Mouse (Mus musculus): ENCODE results near the gene Scd4.

The Scd4 gene

DNA sequence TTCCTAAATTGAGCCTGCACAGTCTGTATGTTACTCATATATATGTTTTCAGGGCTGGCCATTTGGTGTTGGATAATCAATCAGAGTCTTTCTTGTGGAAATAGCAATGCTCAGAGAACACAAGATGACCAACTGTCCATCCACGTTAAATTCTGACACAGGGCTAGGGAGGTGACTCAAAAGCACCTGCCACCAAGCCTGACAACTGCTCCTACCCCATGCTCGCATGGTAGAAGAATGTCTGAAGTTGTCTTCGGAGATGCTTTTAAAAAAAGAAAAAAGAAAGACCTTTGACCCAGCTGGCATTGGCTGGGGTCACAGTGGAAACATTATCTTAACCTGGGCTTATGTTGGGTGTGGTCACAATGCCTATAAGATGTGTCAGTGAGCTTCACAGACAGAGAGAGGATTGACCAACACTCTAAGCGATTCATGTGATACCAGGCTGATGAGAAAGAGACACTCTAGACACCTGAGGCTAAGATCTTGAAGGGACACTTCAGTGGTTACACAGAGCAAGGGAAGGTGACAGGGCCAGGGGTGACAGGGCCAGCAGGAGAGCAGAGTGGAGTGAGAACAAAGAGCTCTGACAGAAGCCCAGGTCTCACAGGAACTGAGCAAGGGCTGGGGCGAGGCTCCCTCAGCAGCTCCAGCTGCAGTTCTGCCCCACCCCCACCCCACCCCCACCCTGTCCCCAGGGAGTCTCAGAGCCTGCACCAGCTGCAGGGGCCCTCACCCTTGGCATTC, 44.9 kb downstream of the Scd4 start:
- DNase-seq (ENCODE audit: low read depth, low spot score): no peak

DNA sequence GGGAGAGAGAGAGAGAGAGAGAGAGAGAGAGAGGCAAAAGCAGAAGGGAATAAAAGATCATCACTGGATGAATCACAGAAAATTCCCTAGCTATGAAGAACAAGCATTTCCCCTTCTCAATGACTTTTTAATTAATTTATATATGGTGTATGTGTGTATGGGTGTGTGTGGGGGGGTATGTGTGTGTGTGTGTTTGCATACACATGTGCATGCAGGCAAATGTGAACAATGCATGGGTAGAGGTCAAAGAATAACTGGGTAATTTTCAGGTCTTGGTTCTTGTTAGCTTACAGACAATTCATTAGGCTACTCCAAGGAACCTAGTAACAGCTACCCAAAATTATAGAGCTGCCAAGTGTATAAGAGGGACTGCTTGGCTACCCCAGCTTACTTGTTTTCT, 46.2 kb downstream of the Scd4 start:
- DNase-seq (ENCODE audit: low read depth, low spot score): no peak

DNA sequence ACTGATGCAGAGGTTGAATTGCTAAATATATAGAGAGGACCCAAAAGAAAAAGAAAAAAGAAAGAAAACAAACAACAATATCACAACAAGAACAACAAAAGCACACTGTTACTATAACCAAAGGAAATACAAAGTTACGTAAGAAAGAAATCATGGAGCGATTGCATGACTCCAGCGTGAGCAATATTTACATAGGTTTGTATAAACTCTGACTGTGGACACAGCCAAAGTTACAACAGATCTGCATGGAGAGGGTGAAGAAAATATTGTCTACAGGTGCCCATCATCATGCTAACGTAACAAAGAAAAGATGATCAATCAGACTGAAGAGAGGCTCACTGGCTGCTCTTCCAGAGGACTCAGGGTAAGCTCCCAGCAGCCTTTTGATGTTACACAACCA, 47.2 kb downstream of the Scd4 start:
- no peak for DNase-seq (ENCODE audit: low read depth, low spot score)

DNA sequence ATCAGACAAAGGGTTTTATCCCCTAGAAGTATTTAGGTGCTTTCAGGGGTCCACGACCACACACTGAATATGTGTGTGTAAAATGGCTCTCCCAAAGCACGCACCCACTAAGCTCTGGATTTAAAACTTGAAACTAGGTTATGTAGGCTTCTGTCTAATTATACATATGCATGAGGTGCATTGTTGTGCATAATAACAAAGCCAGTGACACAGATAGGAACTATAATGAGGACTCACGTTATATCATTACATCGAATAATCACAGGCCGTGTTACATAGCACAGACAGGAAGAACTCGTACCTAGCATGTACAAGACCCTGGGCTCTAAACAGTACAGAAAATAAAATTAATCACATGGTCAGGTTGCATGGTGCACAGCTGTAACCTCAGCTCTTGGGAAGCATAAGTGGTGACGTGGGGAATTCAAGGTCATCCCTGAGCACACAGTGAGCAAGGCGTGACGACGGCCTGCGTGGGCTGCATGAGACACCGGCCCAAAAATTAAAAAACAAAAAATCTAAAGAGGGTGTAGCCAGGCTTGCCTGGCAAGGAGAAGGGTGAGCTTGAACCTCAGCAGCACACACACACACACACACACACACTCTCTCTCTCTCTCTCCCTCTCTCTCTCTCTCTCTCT, 49.9 kb downstream of the Scd4 start:
- DNase-seq (ENCODE audit: low read depth, low spot score): no peak

DNA sequence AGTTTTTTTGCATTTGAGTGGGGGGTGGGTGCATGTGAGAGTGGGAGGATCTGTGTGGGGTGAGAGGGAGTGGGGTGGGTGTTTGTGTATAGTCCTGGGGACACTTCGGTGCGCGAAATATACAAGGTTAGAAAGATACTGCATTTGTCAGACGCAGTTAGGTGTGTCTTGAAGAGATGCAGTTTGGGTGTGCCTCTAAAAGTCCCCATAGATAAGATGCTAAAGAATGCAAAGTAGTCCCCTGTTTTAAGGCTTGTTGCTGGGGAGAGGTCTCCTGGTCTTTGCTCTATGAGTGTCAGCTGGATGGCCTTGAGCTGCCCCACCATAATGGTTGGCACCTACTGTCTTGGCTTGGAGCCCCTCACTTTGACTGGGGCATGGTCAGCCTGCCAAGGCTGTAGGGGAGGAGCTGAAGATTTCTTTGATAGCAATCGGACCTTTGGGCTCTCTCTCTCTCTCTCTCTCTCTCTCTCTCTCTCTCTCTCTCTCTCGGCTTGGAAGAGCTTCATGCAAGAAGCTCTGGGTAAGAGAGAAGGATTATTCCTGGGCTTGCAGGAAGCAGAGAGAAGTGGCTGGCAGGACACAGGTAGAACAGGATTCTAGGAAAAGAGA, 53.1 kb downstream of the Scd4 start:
- no peak for DNase-seq (ENCODE audit: low read depth, low spot score)

DNA sequence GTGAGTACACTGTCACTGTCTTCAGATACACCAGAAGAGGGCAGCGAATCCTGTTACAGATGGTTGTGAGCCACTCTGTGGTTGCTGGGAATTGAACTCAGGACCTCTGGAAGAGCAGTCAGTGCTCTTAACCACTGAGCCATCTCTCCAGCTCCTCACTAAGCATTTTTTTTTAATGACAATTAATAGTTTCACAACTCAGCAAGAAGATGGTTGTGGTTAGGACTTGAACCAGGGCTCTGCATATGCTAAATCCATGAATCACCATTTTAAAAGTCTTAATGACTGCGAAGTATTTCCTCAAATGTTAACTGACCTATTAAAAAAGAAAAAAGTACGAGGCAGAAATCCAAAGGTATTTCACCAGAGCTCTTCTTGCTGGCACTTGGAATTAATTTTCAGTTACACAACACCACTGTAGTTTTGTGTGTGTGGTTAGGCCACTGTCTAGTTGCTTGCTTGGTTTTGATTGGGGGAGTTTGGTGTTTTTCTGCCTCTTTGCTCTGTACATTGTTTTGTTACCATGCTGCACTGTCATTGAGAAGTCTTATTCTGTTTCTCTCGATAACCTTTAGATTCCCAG, 54.3 kb downstream of the Scd4 start:
- no peak for DNase-seq (ENCODE audit: low read depth, low spot score)

DNA sequence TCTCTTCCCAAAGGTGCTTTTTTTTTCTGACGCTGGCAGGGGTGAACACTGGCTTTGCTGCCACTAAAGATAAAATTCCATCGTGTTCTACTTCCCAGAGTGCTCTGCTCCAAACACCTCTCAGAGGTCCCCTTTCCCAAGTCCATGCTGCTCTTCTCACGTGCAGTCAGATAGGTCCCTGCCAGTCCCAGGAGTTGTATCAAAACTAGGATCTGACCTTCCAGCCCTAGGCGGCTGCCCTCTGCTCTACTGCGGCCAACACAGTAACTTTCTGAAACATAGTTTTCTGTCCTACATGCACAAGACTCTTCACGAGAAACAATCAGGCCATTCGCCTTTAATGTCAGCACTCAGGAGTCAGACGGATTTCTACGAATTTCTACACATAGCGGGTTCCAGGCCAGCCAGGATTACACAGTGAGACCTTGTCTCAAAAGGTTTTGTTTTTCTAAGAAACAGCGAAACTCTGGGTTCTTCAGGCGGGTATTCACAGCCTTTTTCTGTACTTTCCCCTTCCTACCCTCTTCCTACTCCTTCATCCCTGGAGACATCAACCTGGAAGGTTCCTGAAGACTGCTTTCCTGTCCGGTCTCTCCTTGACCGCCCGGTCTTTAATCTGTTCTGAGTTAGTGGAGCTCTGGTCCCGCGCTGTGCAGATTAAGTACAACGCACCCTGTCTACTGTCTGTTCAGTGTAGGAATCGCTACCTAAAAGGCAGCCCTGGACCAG, 55.0 kb downstream of the Scd4 start:
- DNase-seq (ENCODE audit: low read depth, low spot score): no peak

DNA sequence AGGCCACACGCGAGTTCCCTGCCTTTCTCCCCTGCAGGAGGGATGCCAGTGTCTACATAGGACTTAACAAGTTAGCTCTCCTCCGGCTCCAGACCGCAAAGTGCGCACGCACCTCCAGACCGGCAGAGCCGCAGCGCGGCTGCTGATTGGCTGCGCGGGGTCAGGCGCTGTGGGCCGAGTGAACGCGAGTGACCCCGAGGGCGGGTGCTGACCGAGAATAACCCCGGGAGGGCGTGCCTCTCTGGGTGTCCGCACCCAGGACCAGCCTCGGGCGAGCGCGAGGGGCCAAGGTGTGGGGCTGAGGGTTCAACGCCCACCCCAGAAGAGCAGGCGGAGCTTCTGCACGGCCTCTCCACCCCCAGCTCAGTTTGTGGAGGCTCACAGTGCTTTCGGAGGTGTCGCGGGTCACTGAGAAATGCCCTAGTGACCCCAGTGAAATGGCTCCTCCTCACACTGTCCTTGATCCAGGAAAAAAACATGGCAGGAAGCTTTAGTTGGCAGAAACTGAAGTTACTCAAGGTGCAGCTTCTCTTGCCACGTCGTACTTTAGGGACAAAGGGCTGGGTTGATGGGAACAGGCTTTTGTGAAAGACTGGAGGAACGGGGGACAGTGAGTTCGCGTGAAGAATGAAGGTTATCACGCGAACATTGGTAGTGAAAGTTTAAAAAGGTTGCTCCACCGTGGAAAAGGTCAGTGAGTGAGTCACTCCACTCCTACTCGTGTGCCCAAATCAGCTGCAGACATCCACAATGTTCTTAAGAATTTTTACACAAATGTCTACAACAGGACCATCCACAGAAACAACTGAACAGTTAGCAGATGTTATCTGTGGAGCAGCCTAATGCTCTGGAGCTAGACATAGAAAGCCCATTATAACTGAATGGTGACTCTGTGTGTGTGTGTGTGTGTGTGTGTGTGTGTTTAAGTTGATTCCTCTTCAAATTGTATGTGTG, 55.9 kb downstream of the Scd4 start:
- DNase-seq (ENCODE audit: low read depth, low spot score): no peak

DNA sequence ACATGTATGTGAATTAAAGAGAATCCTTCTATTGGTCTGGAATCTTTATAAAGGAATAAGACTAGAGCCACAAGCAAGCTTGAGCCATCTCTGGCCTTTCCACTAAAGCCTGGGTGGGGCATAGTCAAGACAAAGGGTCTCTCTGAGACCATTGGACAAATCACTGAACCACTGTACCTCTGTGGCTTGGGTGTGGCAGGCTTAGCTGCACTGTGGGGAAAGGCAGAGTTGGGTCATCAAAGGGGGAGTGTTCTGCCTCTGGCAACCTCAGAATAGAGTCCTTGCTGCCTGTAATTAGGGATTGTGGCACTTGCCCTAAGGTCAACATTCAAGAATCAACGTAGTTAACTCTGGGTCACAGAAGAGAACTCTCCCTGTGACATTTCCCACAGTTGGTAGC, 56.6 kb downstream of the Scd4 start:
- no peak for DNase-seq (ENCODE audit: low read depth, low spot score)

DNA sequence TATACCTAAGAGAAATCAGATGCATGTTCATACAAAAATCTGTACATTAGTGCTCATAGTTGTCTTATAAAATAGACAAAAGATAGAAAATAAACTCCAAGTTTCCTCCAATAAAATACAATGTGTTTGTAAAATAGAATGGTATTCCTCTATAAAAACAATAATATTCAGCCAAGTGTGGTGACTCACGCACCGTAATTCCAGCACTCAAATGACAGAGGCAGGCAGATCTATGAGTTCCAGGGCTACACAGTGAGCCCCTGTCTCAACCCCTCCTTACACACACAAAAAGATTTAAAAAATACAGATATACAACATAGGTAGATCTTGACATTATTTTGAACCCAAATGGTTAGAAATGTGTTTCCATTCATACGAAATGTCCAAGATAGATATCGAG, 59.0 kb downstream of the Scd4 start:
- DNase-seq (ENCODE audit: low read depth, low spot score): no peak

DNA sequence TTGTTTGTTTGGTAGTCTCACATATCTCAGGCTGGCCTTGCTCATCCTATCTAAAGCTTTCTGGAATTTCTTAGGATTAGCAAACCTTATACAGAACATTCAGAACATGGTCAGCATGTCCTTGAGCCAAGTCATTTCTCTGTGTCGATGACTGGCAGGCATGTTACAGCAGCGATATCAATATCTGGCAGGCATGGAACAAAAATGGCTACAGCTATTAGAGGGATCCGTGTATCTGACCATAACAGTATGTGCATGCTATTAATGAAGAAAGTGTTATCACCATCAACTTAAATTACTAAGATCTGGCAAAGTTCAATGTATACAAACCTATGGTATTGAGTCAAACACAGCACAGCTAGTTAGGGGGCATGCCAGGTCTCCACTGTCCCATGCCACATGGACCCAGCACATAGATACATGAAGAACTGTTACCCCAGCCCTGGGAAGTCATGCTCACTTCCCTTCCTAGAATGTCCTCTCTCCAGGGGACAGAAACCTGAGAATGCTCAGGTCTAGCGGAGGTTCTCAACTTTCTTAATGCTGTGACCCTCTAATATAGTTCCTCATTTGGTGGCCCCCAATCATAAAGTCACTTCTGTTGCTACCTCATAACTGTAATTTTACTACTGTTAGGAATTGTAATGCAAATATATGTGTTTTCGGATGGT, 59.6 kb downstream of the Scd4 start:
- no peak for DNase-seq (ENCODE audit: low read depth, low spot score)

DNA sequence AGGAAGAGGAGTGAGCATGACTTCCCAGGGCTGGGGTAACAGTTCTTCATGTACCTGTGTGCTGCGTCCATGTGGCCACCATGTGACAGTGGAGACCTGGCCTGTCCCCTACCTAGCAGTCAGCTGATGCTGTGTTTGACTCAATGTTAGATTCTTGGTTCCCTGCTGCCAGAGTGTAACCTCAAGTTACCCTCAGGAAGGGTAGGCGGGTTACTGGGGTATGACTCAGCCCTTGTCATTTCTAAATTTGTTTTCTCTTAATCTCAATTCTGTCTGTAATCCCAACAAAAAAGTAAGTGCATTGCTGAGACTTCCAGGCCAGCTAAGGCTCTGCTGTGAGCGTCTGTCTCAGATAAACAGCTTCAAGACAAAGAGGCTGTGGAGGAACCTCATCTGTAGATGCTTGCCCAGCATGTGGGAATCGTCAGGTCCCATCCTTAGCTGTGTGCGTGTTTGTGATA, 61.1 kb downstream of the Scd4 start:
- DNase-seq (ENCODE audit: low read depth, low spot score): no peak

DNA sequence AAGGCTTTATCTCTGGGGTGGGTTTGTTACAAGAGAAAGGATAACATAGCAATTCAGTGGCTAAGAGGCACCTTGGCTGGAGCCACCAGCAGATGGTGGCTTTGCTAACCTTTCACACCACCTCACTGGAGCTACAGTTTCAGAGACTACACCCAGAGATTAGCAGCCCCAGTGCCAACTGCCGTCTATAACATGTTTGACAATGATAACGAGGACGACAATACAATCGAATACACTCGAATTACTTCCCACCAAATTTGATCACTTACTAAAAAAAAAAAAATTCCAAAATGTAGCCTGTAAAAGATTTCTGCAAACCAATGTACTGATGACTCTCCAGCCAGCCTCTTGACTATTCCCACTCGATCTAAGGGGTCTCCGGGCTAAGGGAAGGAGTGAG, 62.1 kb downstream of the Scd4 start:
- DNase-seq (ENCODE audit: low read depth, low spot score): no peak

Data from brain, embryonic 18.5 days (tissue).